Mouse (Mus musculus) heart, postnatal 0 days (tissue): ENCODE measurements around the gene Ttpal. TPM values are rescaled to one million over a fixed set of nuclear protein-coding genes. Genes with fewer than 3 reads are reported as not detected.

Experiments used
- ATAC-seq: fragments of 200-750 bp; cut with Nextera tagmentation; 2 replicates; pipeline ENCODE4 v1.8.0; 2017; ENCODE audit warnings: low read depth, moderate number of reproducible peaks, moderate library complexity; ENCODE audit not compliant: insufficient read depth
- DNase-seq: peaks from one replicate; pipeline ENCODE4 v3.0.0-alpha.2; 2016; ENCODE audit warnings: low spot score
- H3K27ac ChIP-seq: fragments of 300-500 bp; sonication (generic); 2 replicates; pipeline ENCODE4 v1.5.1; 2014; ENCODE audit warnings: low read depth, mild to moderate bottlenecking
- H3K27me3 ChIP-seq: fragments of 300-500 bp; sonication (generic); 2 replicates; pipeline ENCODE4 v1.6.1; 2014; ENCODE audit warnings: low read length, mixed read lengths; ENCODE audit not compliant: control insufficient read depth, insufficient read depth
- H3K36me3 ChIP-seq: fragments of 300-500 bp; sonication (generic); replicated peaks from 2 replicates; pipeline ENCODE4 v1.6.1; 2014; ENCODE audit warnings: low read length, mixed read lengths; ENCODE audit not compliant: control insufficient read depth, insufficient read depth
- H3K4me1 ChIP-seq: fragments of 300-500 bp; sonication (generic); 2 replicates; pipeline ENCODE4 v1.6.1; 2014; ENCODE audit warnings: antibody characterized with exemption; ENCODE audit not compliant: control insufficient read depth, insufficient read depth
- H3K4me2 ChIP-seq: fragments of 300-500 bp; sonication (generic); 2 replicates; pipeline ENCODE4 v1.6.1; 2014; ENCODE audit warnings: low read depth, mild to moderate bottlenecking, low read length, moderate library complexity
- H3K4me3 ChIP-seq: fragments of 300-500 bp; sonication (generic); 2 replicates; pipeline ENCODE4 v1.5.1; 2014; ENCODE audit warnings: low read depth, low read length
- H3K9ac ChIP-seq: fragments of 300-500 bp; sonication (generic); replicated peaks from 2 replicates; pipeline ENCODE4 v1.6.1; 2014; ENCODE audit warnings: low read depth, low read length, mixed read lengths
- H3K9me3 ChIP-seq: fragments of 300-500 bp; sonication (generic); replicated peaks from 2 replicates; pipeline ENCODE4 v1.6.1; 2016; ENCODE audit warnings: low read length; ENCODE audit not compliant: control insufficient read depth
- CTCF ChIP-seq: IDR thresholded peaks from 2 replicates; pipeline ENCODE4 v1.5.1; 2016; ENCODE audit warnings: antibody characterized with exemption, control low read depth, low read depth
- EP300 ChIP-seq: IDR thresholded peaks from 2 replicates; pipeline ENCODE4 v1.6.1; 2016; ENCODE audit warnings: antibody characterized with exemption, low read depth
- WGBS: fragments of 180-500 bp; shearing (Covaris S2); extraction: QIAGEN DNeasy Blood & Tissue Kit; methylation state at CpG from one replicate; pipeline ENCODE4 v1.1.7; 2014; 5-methylcytosine and 5-hydroxymethylcytosine counted together
- polyA plus RNA-seq: library from polyadenylated mRNA; unstranded; fragments of >200 nt; fragmentation: Nextera tagmentation; extraction: Ambion mirVana; gene quantifications from 2 replicates; pipeline ENCODE4 v1.2.1, GENCODE M21; 2015
- total RNA-seq: library from RNA; depleted of rRNA; stranded (reverse); fragments of >200 nt; gene quantifications from 2 replicates; pipeline ENCODE4 v1.2.3, GENCODE M21; 2014; ENCODE audit warnings: low replicate concordance; rRNA removed

Ttpal gene
- total RNA-seq (14.5 and 58.3 TPM in 2 replicates), polyA plus RNA-seq (8.8 TPM in 2 replicates)

GRCm38 (mm10) chr2:163602101-163602971 is at the start of gene Ttpal:
TSS of gene Ttpal (plus strand) at chr2:163602314.
- peak; percentile 92 for ATAC-seq
- 1% methylated on average over 56 of the region's 57 CpGs for WGBS
- TF ChIP-seq EP300 (no peak), CTCF (peak; percentile 62)

GRCm38 (mm10) chr2:163552518-163552929 is 49.6 kb upstream of the Ttpal start:
- ATAC-seq = no peak
- Histone ChIP-seq H3K27me3 (peaks cover 25% of the 10 kb centered on the region), H3K27ac (no peak overlapping the region)

More at GRCm38 (mm10) chr2:163602101-163602971, at the start of gene Ttpal:
- Histone ChIP-seq H3K9me3 (no peaks in the 10 kb centered on the region), H3K27ac (peak within 1 kb of the TSS; percentile 84), H3K4me3 (peak within 1 kb of the TSS; percentile 90), H3K4me1 (peaks cover 11% of the 10 kb centered on the region), H3K36me3 (0 out of 2 replicates have a peak, but pooled peaks cover 3% of the 10 kb centered on the region), H3K9ac (peak within 1 kb of the TSS; percentile 94), H3K4me2 (peak within 1 kb of the TSS; percentile 95), H3K27me3 (no peaks in the 10 kb centered on the region)
- peak; percentile 85 for DNase-seq

GRCm38 (mm10) chr2:163554425-163554982 is 47.6 kb upstream of the Ttpal start:
- Histone ChIP-seq H3K36me3 (no peaks in the 10 kb centered on the region), H3K4me3 (no peak overlapping the region), H3K9ac (no peak overlapping the region), H3K27me3 (peaks cover 23% of the 10 kb centered on the region), H3K9me3 (no peaks in the 10 kb centered on the region), H3K4me2 (no peak overlapping the region), H3K4me1 (no peaks in the 10 kb centered on the region), H3K27ac (no peak overlapping the region)
- DNase-seq (no peak), ATAC-seq (no peak)
- 72% methylated on average over 4 of the region's 4 CpGs for WGBS
- TF ChIP-seq CTCF (no peak), EP300 (no peak)

More at GRCm38 (mm10) chr2:163552518-163552929, 49.6 kb upstream of the Ttpal start:
- Histone ChIP-seq H3K9me3 (no peaks in the 10 kb centered on the region), H3K4me3 (no peak overlapping the region), H3K4me2 (no peak overlapping the region), H3K36me3 (no peaks in the 10 kb centered on the region), H3K9ac (no peak overlapping the region), H3K4me1 (no peaks in the 10 kb centered on the region)
- WGBS = 57% methylated on average over 8 of the region's 8 CpGs
- TF ChIP-seq CTCF (no peak), EP300 (no peak)
- DNase-seq = no peak

GRCm38 (mm10) chr2:163554996-163555395 is 47.1 kb upstream of the Ttpal start:
- Histone ChIP-seq H3K4me3 (no peak overlapping the region), H3K4me1 (no peaks in the 10 kb centered on the region), H3K4me2 (no peak overlapping the region), H3K27ac (no peak overlapping the region), H3K27me3 (peaks cover 22% of the 10 kb centered on the region), H3K9ac (no peak overlapping the region), H3K36me3 (no peaks in the 10 kb centered on the region), H3K9me3 (no peaks in the 10 kb centered on the region)
- ATAC-seq = no peak
- 60% methylated on average over 6 of the region's 6 CpGs for WGBS
- no peak for TF ChIP-seq EP300
- no peak for TF ChIP-seq CTCF
- DNase-seq = no peak

GRCm38 (mm10) chr2:163555417-163555816 is 46.7 kb upstream of the Ttpal start:
- Histone ChIP-seq H3K4me2 (no peak overlapping the region), H3K27ac (no peak overlapping the region), H3K9me3 (no peaks in the 10 kb centered on the region), H3K4me1 (no peaks in the 10 kb centered on the region), H3K36me3 (no peaks in the 10 kb centered on the region), H3K4me3 (no peak overlapping the region), H3K27me3 (peaks cover 25% of the 10 kb centered on the region), H3K9ac (no peak overlapping the region)
- TF ChIP-seq EP300 = no peak
- TF ChIP-seq CTCF = no peak
- ATAC-seq (no peak), DNase-seq (no peak)
- 23% methylated on average over 13 of the region's 13 CpGs for WGBS
